Mouse (Mus musculus): ENCODE measurements around the gene Gba.
A peak's percentile ranks its signal among the peaks of the same experiment; 100 is the strongest.
"Not testable (repeated sequence)": the region's sequence is repeated elsewhere in the genome, so short reads cannot be mapped to it uniquely, and the experiment has no call there.

The Gba gene

DNA sequence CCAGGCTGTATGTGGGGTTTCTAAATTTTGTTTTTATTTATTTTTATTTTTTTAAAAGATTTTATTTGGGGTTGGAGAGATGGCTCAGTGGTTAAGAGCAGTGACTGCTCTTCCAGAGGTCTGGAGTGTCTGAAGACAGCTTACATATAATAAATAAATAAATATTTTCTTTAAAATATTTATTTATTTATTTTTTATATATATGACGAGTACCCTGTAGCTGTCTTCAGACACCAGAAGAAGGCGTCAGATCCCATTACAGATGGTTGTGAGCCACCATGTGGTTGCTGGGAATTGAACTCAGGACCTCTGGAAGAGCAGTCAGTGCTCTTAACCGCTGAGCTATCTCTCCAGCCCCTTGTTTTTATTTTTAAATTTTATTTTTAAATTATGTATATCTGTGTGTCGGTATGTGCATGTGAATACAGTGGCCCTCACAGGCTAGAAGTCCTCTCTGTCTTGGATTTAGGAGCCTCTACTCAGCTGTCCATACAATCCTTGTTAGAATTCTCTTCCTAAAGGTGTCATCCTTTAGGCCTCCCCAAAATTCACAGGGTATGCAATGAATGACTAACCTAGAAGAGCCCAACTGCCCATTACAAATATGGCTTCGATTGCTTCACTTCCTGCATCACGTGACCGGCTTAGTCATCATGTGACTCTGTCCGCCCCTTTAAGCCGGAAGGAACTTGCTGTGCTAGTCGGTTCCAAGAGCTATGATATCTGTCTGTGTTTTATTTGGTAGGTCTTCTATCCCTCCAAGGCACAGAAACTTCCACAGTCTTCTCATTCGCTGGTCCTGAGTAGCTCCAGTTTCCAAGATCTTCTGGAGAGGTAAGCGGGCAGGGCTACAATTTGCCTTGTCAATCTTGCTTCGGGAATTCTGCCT lies at the start of gene Gba:
Gene Gba (plus strand): TSS at position 676 of the 889 bp plus-strand sequence.
- peak; percentile 97 for DNase-seq (ENCODE audit: low spot score)

DNA sequence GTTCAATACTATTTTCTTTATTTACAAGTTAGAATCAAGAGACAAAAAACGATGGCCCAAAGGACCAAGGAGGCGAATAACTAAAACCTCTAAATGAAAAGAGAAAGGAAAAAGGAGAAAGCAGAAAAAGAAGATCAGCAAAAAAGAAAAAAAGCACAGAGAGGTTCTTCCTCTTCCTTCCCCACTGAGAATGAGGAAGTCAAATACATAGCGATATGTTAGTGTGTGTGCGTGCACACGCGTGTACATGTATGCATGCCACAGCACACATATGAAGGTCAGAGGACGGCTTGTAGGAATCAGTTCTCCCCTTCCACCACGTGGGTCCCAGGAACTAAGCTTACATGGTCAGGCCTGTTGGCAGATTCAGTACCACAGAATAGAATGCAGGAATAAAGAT lies 45.8 kb upstream of the Gba start:
- DNase-seq (ENCODE audit: low spot score), result no peak

DNA sequence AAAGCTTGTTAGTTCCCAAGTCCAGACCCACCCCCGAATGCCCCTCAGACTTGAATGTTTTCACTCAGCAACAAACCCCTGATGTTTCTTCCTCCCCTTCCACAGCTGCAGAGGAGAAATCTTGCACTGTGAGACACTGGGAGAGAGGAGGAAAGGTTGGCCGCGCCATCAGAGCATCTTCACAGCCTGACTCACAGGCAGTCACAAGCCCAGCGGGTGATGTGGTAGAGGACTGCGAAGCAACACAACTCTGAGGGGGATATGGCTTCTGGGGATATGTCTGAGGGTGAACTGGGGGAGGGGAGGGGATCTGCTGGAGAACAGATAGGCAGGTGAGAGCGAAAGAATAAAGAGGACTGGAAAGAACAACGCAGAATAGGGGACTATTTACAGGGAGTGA lies 44.1 kb upstream of the Gba start:
- DNase-seq (ENCODE audit: low spot score), result no peak

DNA sequence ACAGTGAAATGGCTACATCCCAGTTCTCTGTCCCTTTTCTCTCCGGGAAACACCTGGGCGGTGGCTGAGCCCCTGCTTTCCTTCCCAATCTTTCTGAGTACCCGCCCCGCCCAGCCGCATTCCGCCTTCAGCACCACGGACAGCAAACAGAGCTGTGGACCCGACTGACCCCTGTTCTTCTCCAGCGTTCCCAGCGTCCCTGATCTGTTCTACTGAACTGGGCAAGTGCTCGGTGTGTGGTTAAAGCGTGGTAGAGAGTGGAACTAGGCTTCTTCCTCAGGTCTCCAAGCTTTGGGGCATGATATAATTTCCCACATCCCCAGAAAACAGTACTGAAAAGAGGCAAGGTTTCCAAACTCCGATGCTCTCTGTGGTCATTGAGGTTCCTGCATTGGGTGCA lies 43.5 kb upstream of the Gba start:
- DNase-seq (ENCODE audit: low spot score), result peak; percentile 83

DNA sequence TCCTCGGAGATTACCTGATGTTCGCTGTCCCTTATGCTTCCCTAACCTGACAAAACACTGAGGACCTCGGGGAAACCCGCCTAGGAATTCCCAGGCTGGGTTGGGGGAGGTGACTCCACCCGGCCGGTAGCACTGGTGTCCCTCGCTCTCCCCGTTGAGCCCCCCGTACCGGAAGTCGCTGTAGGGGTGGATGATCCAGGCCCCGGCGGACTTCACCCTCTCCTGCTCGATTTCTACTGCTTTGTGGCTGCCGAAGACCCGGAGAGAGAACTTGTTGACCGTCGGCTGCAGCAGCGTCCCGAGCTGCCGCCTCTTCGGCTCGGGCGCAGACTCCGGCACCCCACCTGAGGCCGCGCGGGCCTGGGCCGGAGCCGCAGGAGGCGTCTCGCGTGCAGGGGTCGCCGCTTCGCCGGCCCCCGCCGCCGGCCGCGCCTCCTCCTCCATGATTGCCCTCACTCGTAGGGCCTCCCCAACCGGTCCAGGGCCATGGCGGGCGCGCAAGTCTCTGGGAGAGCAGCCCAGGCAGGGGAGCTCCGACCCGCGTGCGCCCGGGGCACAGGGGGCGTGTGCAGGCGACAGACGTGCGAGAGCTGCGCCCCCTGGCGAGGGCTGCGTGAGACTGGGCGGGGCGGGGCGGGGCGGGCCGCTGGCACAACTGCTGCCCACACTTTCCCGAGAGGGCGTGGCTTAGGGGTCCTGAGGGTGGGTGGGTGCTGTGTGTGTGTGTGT lies 42.9 kb upstream of the Gba start, which contains the start of gene Hcn3:
Gene Hcn3 (minus strand): TSS at position 581 of the 729 bp plus-strand sequence.
- DNase-seq (ENCODE audit: low spot score), result peak; percentile 85

DNA sequence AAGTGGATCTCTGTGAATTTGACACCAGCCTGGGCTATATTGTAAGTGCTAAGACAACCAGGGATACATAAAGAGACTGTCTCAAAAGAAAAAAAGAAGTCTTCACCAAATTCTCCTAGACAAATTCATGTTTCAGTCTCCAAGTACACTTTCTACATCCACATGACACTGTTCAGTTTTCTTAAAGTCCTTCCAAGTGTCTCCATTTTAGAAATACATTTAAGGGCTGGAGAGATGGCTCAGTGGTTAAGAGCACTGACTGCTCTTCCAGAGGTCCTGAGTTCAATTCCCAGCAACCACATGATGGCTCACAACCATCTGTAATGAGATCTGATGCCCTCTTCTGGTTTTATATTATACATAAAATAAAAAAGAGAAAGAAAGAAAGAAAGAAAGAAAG lies 41.5 kb upstream of the Gba start:
- not testable (repeated sequence) for DNase-seq (ENCODE audit: low spot score)

DNA sequence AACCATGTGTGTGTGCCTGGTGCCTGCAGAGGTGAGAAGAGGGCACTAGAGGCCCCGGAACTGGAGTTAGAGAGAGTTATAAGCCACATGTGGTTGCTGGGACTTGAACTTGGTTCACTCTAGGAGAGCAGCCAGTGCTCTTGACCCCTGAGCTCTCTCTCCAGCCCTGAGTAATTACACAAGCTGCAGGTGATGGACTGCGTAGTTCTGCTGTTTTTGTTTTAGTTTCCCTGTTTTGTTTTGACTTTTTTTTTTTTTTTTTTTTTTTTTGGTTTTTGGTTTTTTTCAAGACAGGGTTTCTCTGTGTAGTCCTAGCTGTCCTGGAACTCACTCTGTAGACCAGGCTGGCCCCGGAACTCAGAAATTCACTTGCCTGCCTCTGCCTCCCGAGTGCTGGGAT lies 40.9 kb upstream of the Gba start:
- no peak for DNase-seq (ENCODE audit: low spot score)

DNA sequence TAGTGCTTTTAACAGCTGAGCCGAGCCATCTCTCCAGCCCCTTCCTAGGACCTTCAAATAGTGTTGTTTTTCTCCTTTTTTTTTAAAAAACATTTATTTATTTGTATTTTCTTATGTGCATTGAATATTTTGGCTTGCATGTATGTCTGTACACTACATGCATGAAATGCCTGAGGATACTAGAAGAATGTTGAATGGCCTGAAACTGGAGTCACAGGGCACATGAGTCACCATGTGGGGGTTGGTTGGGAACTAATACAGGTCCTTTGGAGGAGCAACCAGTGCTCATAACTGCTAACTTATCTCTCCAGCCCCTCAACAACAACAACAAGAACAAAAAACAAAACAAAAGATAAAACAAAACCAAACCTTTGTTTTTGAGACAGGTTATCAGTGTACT lies 39.6 kb upstream of the Gba start:
- DNase-seq (ENCODE audit: low spot score), result no peak

DNA sequence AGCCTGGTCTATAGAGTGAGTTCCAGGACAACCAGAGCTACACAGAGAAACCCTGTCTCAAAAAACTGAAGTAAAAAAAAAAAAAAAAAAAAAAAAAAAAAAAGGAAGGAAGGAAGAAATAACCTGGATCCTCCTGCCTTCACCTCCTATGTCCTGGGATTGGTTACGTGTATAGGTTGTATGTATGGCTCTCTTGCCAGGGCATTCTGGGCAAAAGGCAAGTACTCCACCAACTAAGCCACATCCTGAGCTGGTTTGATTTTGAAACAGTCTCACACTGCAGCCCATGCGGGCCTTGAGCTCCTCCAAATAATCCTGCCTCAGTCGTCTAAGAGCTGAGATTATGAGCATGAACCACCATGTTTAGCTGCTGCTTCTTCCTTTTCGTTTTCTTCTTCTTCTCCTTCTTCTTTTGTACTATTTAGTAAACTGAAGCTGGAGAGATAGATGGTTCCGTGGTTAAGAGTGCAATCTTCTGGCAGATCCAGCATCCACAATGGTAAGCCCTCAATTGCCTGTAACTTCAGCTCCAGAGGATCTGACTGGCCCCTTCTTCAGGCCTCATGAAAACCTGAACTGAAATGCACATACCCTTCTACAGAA lies 39.0 kb upstream of the Gba start:
- DNase-seq (ENCODE audit: low spot score), result no peak

DNA sequence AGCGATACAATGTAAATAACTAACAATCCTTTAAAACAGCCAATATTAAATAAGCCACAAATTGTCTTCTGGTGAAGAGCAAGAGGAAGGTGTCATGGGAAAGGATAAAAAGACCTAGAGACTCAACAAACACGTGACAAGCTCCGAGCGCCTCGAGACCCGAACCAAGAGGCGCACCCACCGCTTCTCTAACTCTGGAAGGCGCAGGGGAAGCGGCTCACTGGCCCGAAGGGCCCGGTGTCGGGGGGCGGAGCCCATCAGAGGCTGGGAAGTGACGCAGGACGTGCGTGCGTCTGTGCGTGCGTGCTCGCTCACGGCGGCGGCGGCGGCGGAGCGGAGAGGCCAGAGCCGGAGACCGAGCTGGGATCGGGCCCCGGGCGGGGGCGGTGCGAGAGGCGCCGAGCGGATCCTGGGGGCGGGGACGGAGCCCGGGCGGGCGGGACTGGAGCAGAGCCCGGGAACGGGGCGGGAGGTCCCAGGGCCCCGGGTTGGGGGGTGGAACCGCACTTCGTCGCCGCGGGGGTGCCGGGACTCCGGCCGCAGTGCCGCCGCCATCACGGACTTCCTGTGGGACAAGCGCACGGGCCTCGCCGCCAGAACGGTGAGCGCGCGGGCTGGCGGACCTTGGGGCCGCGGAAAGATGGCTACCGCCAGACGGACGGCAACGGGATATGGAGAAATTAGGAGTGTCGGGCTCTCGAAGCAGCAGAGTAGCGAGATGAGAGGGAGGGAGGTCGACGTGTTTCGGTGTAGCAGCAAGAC lies 38.0 kb upstream of the Gba start, which contains the start of gene Clk2:
Gene Clk2 (plus strand): TSS at position 290 of the 762 bp plus-strand sequence.
- DNase-seq (ENCODE audit: low spot score), result peak; percentile 96

DNA sequence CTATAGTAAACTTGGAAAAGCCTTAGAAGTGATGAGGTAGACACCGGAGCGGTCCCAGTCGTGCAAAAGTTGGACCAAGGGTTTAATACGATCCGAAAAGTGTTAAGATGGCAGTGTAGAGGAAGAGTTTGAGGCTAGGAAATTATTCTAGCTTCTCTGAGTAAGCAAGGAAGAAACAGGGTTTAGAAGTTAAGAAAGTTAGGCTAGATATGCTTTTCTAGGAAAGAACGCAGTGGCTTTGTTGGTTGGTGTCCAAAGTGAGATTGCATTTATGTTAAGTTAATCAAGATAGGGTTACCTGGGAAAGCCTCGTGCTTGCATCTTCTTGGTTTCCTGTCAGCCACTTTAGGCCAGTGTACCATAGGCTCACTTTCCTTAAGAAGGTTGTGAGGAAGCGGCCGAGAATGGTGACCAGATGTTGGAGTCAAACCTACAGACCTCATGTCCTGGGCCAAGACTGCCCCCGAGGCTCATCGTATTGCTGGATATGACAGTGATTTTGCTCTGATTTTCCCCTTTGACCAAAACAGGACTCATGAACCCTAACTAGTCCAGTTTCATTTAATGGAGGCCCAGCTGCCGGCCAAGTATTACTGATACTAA lies 37.4 kb upstream of the Gba start:
- DNase-seq (ENCODE audit: low spot score), result no peak

DNA sequence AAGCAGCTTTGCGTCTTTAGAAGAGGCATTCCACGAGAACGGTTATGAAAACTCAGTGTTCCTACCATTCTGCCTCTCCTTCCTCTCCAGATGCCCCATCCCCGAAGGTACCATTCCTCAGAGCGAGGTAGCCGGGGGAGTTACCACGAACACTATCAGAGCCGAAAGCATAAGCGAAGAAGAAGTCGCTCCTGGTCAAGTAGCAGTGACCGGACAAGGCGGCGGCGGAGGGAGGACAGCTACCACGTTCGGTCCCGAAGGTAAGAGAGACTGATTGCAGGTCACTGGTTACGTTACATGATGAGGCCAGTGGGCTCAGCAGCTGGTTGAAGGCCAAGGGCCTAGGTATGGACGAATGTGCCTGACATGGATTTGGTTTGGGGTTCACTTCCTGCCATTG lies 35.8 kb upstream of the Gba start:
- DNase-seq (ENCODE audit: low spot score), result no peak

DNA sequence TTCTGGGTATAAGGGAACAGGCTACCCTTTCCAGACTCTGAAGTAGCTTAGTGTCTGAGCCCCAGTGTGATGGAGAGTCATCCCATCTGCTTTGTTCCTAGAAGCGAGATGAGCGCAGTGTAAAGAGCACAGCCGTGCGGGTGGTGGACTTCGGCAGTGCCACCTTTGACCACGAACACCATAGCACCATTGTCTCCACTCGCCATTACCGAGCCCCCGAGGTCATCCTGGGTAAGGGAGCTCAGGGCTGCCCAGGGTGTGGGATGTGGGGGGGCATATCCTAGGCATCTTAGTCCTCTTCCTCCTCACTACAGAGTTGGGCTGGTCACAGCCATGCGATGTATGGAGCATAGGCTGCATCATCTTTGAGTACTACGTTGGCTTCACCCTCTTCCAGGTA lies 27.9 kb upstream of the Gba start:
- DNase-seq (ENCODE audit: low spot score), result no peak

DNA sequence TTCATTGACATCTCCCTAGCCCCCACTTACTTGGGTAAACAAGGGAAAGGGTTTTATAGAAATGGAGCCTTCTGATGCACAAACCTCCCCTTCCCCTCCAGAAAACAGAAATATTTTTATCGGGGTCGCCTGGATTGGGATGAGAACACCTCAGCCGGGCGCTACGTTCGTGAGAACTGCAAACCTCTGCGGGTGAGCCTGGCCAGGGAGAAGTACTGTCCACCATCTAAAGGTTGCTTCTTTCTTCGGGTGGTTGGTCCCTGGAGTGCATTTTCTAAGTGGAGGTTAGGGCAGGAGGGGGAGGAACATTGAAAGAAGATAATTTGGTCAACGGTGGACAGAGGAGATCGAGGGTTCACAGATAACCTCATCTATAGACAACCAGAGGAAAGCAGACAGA lies 27.2 kb upstream of the Gba start:
- no peak for DNase-seq (ENCODE audit: low spot score)

DNA sequence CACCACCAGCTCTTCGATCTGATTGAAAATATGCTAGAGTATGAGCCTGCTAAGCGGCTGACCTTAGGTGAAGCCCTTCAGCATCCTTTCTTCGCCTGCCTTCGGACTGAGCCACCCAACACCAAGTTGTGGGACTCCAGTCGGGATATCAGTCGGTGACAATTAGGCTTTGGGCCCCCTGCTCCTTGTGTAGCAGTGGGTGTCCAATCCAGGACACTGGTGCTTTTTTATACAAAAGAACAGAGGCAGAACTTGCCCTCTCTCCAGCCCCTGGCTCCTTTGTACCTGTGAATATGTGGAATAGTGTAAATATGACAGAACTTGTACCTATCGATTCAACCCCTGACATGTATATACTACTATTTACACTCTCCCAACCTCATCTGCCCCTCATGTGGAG lies 26.3 kb upstream of the Gba start:
- DNase-seq (ENCODE audit: low spot score), result no peak

DNA sequence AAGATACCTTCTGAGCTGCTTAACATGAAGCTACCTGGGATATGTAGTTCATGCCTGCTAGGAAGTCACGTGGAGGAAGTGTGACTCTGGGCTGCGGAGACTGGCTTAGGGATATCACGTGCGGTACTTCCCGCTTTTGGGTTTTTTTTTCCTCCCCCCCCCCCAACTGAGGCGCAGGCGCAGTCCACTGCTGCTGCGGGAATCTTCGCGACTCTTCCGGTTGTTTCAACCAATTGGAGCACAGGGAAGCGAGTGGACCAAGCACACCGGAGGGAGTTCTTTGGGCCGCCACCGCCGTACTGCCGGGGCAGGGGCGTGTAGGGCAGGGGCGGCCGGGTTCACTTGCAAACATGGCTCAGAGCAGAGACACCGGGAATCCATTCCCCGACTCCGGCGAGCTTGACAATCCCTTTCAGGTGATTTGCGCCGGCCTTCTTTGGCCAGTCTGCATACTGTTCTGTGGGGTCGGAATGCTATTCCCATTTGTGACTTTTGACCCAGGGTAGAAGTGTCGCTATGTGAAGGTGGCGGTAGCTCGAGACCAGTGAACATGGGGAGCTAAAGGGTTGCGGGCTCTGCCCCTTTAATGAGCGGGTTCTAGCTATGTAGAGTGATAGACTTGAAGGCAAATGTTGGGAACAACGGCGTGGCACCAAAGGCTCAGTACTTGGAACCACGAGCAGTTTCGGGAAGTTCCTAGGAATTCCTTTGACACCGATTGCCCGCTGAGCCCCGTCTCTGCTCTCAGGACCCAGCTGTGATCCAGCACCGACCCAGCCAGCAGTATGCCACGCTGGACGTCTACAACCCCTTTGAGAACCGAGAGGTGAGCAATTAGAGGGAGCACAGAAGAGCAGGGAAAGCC lies 25.3 kb upstream of the Gba start, which contains the start of gene Scamp3:
Gene Scamp3 (plus strand): TSS at position 232 of the 865 bp plus-strand sequence.
- peak; percentile 98 for DNase-seq (ENCODE audit: low spot score)

DNA sequence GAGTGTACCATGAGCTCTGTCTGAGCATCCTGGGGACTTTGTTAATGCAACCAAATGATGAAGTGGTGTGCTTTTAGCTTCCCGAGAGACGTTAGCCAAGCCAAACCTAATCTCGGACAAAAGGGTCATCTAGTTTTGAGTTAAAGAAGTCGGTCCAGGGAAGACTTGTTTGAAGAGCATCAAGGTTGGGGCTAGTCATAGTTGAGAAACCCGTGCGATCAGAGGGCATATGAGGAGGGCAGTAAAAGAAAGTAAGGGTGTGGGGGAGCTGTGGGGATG lies 24.7 kb upstream of the Gba start:
- DNase-seq (ENCODE audit: low spot score), result no peak

DNA sequence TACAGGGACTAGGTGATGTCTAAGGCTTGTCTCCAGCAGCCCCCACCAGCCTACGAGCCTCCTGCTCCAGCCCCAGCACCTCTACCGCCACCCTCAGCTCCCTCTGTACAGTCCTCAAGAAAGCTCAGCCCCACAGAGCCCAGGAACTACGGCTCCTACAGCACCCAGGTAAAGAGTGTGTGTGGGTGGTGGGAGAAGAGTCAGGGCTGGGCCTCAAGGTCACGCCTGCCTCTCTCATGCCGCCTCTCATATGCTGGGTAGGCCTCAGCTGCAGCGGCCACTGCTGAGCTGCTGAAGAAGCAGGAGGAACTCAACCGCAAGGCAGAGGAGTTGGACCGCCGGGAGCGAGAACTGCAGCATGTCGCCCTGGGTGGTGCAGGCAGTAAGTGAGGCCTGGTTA lies 23.7 kb upstream of the Gba start:
- DNase-seq (ENCODE audit: low spot score), result no peak

DNA sequence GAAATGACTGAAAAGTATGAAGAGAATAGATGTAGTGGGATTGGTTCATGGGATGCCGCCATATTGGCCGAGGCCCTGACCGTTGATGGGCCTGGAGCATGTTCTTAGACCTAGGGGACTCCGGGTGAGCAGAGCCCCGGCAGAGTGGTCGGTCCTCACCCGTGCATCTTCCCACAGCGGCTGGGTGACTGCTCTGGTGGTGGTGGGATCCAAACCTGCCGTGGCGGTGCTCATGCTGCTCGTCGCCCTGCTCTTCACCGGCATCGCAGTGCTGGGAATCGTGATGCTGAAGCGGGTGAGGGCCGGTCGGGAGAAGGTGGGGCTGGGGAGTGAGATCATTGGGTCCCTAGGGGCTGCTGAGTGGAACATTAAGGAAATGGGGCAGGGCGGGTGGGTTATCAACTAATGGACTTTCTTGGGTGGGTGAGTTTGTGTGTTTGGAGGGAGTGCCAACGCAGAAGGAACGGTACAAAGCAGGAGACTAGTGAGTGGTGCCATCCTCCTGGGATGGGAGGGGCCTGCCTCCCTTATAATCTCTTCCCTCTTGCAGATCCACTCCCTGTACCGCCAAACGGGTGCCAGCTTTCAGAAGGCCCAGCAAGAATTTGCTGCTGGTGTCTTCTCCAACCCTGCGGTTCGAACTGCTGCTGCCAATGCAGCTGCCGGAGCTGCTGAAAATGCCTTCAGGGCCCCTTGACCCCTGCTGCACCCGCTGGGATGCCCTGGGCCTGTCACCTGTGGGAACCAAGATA lies 20.8 kb upstream of the Gba start:
- no peak for DNase-seq (ENCODE audit: low spot score)

DNA sequence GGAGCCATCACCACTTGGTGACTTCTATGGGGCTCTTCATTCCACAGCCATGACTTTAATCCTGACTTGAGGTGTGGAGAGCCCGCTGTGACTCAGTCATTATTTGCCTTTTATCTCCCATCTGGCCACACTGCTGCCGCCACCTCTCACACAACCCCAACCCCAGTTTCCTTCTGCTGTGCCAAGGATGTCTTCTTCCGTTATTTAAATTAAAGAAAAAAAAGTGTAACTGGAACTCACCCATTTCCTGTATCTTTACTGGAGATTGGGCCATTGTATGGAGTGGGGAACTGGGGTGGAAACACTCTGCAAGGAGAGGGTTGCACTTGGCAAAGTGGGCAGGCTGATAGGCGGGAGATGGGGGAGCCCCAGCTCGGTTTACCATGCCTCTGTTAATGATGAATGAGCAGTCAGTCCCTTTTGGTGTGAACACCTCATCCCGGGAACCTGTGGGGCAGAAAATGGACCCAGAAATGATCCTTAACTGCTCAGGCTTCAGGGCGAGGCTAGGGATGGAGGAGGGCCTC lies 20.1 kb upstream of the Gba start:
- DNase-seq (ENCODE audit: low spot score), result no peak
